Mouse (Mus musculus): ENCODE measurements at regions not wholly inside any gene's neighbourhood (a gene's known extent, or its start where the extent isn't known, plus 50 kb on each side); places are given as distances from the start of the nearest gene placed in this dataset.

DNA sequence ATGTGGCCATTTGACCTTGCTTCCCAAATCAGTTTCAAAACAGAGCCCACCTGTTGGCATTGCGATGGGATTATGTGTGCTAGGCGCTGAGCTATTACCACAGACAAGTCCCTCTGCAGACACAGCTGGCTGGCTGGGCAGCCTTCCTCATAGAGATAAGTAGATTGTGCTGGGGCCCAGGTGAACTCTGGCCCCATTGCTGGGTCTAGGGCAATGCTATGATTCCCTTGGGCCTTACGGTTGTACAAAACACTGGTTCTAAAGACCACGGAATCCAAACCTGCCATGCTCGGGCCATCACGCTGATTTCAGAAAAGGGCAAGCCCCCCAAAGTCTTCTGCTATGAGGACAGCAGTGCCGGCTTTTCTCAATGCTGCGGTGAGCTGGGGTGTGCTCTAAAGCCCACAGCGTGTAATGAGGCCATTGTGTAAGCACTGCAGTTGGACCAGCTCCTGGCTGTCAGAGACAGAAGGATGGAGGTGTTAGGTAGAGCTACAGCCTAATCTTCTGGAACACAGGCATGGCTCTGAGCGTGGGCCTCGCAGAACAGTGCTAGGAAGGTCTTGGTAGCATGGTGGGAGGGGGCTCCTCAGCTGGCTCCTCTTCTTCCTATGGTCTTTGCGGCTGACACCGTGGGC lies 51.2 kb upstream of the Pitx1 start:
- TF ChIP-seq CTCF (IDR thresholded peaks at IDR 0.05; ENCODE audit: borderline replicate concordance, control insufficient read depth, extremely low read depth, insufficient read depth, low read length, poor library complexity), result no peak
- TF ChIP-seq POLR2A (IDR thresholded peaks at IDR 0.05; ENCODE audit: control insufficient read depth, extremely low read depth, insufficient read depth, low read length, poor library complexity), result no peak
